11 mouse cellular contexts compared by ENCODE assay signal in the genomic region with DNA sequence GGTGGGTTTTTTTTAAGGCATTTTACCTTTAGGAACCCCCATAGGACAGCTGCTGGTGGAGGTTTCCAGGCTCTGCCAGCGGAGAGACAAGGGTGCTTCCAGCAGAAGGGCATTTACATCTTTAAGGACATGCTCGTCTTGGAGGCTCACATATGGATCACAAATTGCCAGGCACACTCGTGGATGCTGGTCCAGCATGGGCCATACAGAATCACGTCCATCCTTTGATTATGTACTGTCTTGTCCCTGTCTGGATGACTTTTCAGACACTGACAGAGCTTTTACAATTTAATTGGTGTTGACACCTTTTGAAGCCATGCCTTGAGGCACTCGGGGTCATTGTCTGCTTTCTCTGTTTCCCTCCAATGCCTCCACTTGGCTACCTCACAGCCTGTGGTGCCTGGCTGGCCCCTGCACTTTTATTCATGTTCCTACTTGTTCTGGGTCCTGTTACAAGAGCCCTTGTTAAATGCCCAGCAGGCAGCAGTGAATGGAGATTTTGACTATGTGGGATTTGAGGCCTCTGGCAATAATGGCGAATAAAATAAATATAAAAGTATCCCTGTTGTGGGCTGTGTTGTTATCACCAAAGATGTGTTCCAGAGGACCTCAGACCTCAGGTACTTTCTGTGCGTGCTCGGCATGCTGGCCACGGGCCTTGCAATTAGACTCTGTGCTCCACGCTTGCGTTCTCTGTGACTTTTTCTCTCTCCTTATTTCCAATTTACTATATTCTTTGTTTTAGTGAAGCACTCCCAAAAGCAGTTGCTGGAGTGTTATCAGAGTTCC.
"Had no signal": no experiment of that assay in that cellular context is flagged by ENCODE, and none has a peak within 500 bp of the region (broad histone marks: within the 10 kb centered on the region; RNA-seq: fewer than 3 reads in every experiment).

No protein-coding gene starts in this region.

- H3K36me3 ChIP-seq: kidney, embryonic 15.5 days; limb, embryonic 13.5 days; neural tube, embryonic 13.5 days had no signal

- H3K4me2 ChIP-seq: kidney, embryonic 15.5 days; limb, embryonic 13.5 days; neural tube, embryonic 13.5 days had no signal

- H3K27ac ChIP-seq: kidney, embryonic 15.5 days; limb, embryonic 13.5 days; liver, embryonic 14.5 days; neural tube, embryonic 13.5 days; stomach, postnatal 0 days had no signal

- H3K9me3 ChIP-seq: kidney, embryonic 15.5 days; limb, embryonic 13.5 days; neural tube, embryonic 13.5 days had no signal

- DNase-seq: kidney, adult 2 months; kidney, postnatal 14 days; left cerebral cortex, postnatal 4 days; lung, adult 18-20 months; right cerebral cortex, adult 18-20 months; right cerebral cortex, postnatal 25 days had no signal

- H3K27me3 ChIP-seq: kidney, embryonic 15.5 days; limb, embryonic 13.5 days; neural tube, embryonic 13.5 days had no signal

- H3K4me1 ChIP-seq: kidney, embryonic 15.5 days; limb, embryonic 13.5 days; neural tube, embryonic 13.5 days had no signal

- H3K4me3 ChIP-seq: kidney, embryonic 15.5 days; limb, embryonic 13.5 days; neural tube, embryonic 13.5 days had no signal

- H3K9ac ChIP-seq: kidney, embryonic 15.5 days; limb, embryonic 13.5 days; liver, embryonic 14.5 days; neural tube, embryonic 13.5 days had no signal
